Mouse (Mus musculus) G1E (cell line): ENCODE results near the gene Slc22a14.

Source experiments
- CTCF ChIP-seq: IDR thresholded peaks from 2 replicates; pipeline ENCODE4 v1.5.1; 2012; ENCODE audit warnings: low read depth, low read length, inconsistent platforms, mixed read lengths
- GATA1 ChIP-seq: IDR thresholded peaks from 2 replicates; pipeline ENCODE4 v1.6.1; 2012; ENCODE audit warnings: borderline replicate concordance, low read length, inconsistent platforms, mixed read lengths
- POLR2AphosphoS5 ChIP-seq: IDR thresholded peaks from 2 replicates; pipeline ENCODE4 v1.6.1; 2012; ENCODE audit warnings: low read depth, low read length, inconsistent platforms; ENCODE audit not compliant: insufficient replicate concordance

DNA sequence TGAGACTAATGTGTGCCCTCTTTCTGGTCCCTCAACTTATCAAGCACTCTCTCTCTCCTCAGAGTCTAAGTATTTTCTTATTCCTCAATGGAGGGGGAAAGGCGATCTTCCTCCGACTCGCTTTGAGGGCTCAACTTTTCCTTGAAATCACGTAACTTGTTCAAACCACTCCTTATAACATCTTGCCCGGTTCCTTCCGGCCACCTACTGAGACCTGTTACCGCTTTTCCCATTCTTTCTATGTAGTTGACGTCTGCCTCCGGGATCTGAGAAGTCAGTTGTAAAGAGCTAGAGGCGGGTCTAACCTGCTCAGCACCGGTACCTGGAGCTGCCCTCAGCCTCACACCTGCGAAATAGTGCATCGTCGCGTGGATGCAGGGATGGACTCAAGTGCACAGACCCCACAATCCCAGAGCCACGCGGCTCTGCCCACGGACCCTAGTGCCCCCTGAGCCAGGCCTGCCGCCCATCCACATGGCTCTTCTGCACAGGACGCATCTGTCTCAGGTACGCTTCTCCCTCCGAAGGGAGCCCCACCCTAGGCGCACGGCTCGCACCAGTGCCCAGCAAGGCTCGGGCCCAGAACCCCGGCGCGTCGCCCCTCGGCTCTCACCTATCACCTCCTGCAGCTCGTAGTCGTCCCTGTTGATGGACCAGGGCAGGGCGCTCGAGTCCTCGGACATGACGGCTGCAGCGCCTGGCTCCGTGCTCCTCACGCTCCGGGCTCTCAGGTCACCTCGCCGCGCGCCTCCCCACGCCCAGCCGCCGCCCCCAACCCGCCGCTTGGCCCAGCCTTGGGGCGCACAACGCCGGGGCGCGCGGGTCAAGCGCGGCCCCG is 43.7 kb downstream of the Slc22a14 start:
- TF ChIP-seq CTCF: no peak
- no peak for TF ChIP-seq GATA1
- TF ChIP-seq POLR2AphosphoS5: no peak
